Mouse (Mus musculus) CH12.LX (cell line): ENCODE data around the gene Pex12. TPM values are rescaled to one million over a fixed set of nuclear protein-coding genes. Genes with fewer than 3 reads are reported as not detected.

Experiments used
- DNase-seq: peaks from one replicate; pipeline ENCODE4 v3.0.0-alpha.2; 2013; ENCODE audit errors: extremely low read depth
- H3K27ac ChIP-seq: 2 replicates; pipeline ENCODE4 v1.5.1; 2012; ENCODE audit warnings: low read depth, mild to moderate bottlenecking, control low read depth, moderate library complexity; ENCODE audit not compliant: insufficient read depth
- H3K27me3 ChIP-seq: replicated peaks from 2 replicates; pipeline ENCODE3; 2012; ENCODE audit warnings: inconsistent platforms
- H3K36me3 ChIP-seq, 2 experiments: replicated peaks in 1 of 2; 2 replicates each; pipeline versions ENCODE3 to v1.6.1; 2012; ENCODE audit warnings: inconsistent platforms in 1 of 2, low read length in 1 of 2, mild to moderate bottlenecking in 1 of 2, mixed read lengths in 1 of 2, moderate library complexity in 1 of 2; ENCODE audit not compliant: control insufficient read depth in 1 of 2, insufficient read depth in 1 of 2
- H3K4me1 ChIP-seq, 2 experiments: 2 replicates each; pipeline ENCODE4 v1.6.1; 2012; ENCODE audit warnings: inconsistent platforms in 1 of 2, moderate library complexity in 1 of 2; ENCODE audit not compliant: insufficient read depth in 2 of 2, control insufficient read depth in 1 of 2
- H3K4me2 ChIP-seq: 2 replicates; pipeline ENCODE4 v1.6.1; 2012; ENCODE audit warnings: low read depth, mild to moderate bottlenecking, control low read depth; ENCODE audit not compliant: poor library complexity, insufficient read depth, severe bottlenecking
- H3K4me3 ChIP-seq, 3 experiments: fragments of 150-350 bp in 1 of 3; sonication (generic) in 1 of 3; replicated peaks in 1 of 3; 2 replicates each; pipeline versions ENCODE3 to v1.5.1; 2011 to 2012; ENCODE audit warnings: low read depth in 2 of 3, low read length in 2 of 3, mild to moderate bottlenecking in 2 of 3, moderate library complexity in 2 of 3, control low read depth in 1 of 3, improper control_type of control experiment in 1 of 3, inconsistent platforms in 1 of 3, mixed read lengths in 1 of 3; ENCODE audit not compliant: poor library complexity in 1 of 3
- H3K79me2 ChIP-seq: replicated peaks from 2 replicates; pipeline ENCODE4 v1.6.1; 2012; ENCODE audit warnings: mild to moderate bottlenecking, moderate library complexity; ENCODE audit not compliant: control insufficient read depth, poor library complexity, insufficient read depth, severe bottlenecking; ENCODE audit errors: extremely low read depth
- H3K9ac ChIP-seq: 2 replicates; pipeline ENCODE4 v1.6.1; 2012; ENCODE audit warnings: low read depth, mild to moderate bottlenecking, control low read depth, moderate library complexity; ENCODE audit not compliant: insufficient read depth
- H3K9me3 ChIP-seq: replicated peaks from 2 replicates; pipeline ENCODE3; 2012; ENCODE audit warnings: low read length, inconsistent platforms, mixed read lengths
- CHD1 ChIP-seq: IDR thresholded peaks from 2 replicates; pipeline ENCODE4 v1.6.1; 2012; ENCODE audit warnings: low read depth, low read length, improper control_type of control experiment, inconsistent platforms
- CHD2 ChIP-seq: IDR thresholded peaks from 2 replicates; pipeline ENCODE4 v1.6.1; 2011; ENCODE audit warnings: low read length, improper control_type of control experiment
- E2F4 ChIP-seq: IDR thresholded peaks from 2 replicates; pipeline ENCODE4 v1.6.1; 2011; ENCODE audit warnings: low read depth, low read length, improper control_type of control experiment; ENCODE audit not compliant: insufficient replicate concordance
- IRF4 ChIP-seq: IDR thresholded peaks from 2 replicates; pipeline ENCODE4 v1.6.1; 2014; ENCODE audit warnings: low read depth, mild to moderate bottlenecking, inconsistent platforms, low read length, improper control_type of control experiment
- JUN ChIP-seq: IDR thresholded peaks from 2 replicates; pipeline ENCODE4 v1.6.1; 2011; ENCODE audit warnings: low read depth, mild to moderate bottlenecking, low read length, improper control_type of control experiment, moderate library complexity; ENCODE audit not compliant: insufficient read depth
- JUND ChIP-seq: conservative IDR thresholded peaks from 2 replicates; pipeline ENCODE4 v1.6.1; 2011; ENCODE audit warnings: low read depth, low read length, improper control_type of control experiment
- KAT2A ChIP-seq: IDR thresholded peaks from 2 replicates; pipeline ENCODE4 v1.6.1; 2012; ENCODE audit warnings: low read length, improper control_type of control experiment, inconsistent platforms; ENCODE audit not compliant: insufficient replicate concordance
- MAX ChIP-seq: IDR thresholded peaks from 2 replicates; pipeline ENCODE4 v1.6.1; 2011; ENCODE audit warnings: low read length, improper control_type of control experiment
- MEF2A ChIP-seq: IDR thresholded peaks from 2 replicates; pipeline ENCODE4 v1.6.1; 2014; ENCODE audit warnings: low read depth, mild to moderate bottlenecking, inconsistent platforms, low read length, improper control_type of control experiment, borderline replicate concordance
- MXI1 ChIP-seq: IDR thresholded peaks from 2 replicates; pipeline ENCODE4 v1.6.1; 2011; ENCODE audit warnings: mild to moderate bottlenecking, low read depth, low read length, improper control_type of control experiment
- NELFE ChIP-seq: IDR thresholded peaks from 2 replicates; pipeline ENCODE4 v1.6.1; 2011; ENCODE audit warnings: low read depth, low read length, improper control_type of control experiment
- POLR2A ChIP-seq: IDR thresholded peaks from 2 replicates; pipeline ENCODE4 v1.6.1; 2011; ENCODE audit warnings: low read depth, mild to moderate bottlenecking, improper control_type of control experiment, low read length
- RAD21 ChIP-seq: IDR thresholded peaks from 2 replicates; pipeline ENCODE4 v1.6.1; 2011; ENCODE audit warnings: low read depth, mild to moderate bottlenecking, low read length, improper control_type of control experiment, moderate library complexity
- SIN3A ChIP-seq: IDR thresholded peaks from 2 replicates; pipeline ENCODE4 v1.6.1; 2012; ENCODE audit warnings: low read length, improper control_type of control experiment, inconsistent platforms
- TCF12 ChIP-seq: IDR thresholded peaks from 2 replicates; pipeline ENCODE4 v1.6.1; 2014; ENCODE audit warnings: low read depth, mild to moderate bottlenecking, inconsistent platforms, low read length, improper control_type of control experiment
- UBTF ChIP-seq: IDR thresholded peaks from 2 replicates; pipeline ENCODE4 v1.6.1; 2012; ENCODE audit warnings: low read depth, mild to moderate bottlenecking, inconsistent platforms, low read length, improper control_type of control experiment, moderate library complexity
- USF2 ChIP-seq: conservative IDR thresholded peaks from 2 replicates; pipeline ENCODE4 v1.6.1; 2011; ENCODE audit warnings: low read depth, low read length, improper control_type of control experiment
- ZKSCAN1 ChIP-seq: IDR thresholded peaks from 2 replicates; pipeline ENCODE4 v1.6.1; 2012; ENCODE audit warnings: low read depth, inconsistent platforms, low read length, improper control_type of control experiment, borderline replicate concordance
- ZMIZ1 ChIP-seq: IDR thresholded peaks from 2 replicates; pipeline ENCODE4 v1.6.1; 2012; ENCODE audit warnings: low read depth, mild to moderate bottlenecking, inconsistent platforms, low read length, improper control_type of control experiment
- ZNF384 ChIP-seq: IDR thresholded peaks from 2 replicates; pipeline ENCODE4 v1.6.1; 2012; ENCODE audit warnings: low read depth, low read length, improper control_type of control experiment, inconsistent platforms
- dilution Hi-C: fragments of 300-500 bp; cut with MboI; formaldehyde crosslinking; loops from 2 replicates; pipeline ENCODE4 v1.14.3; 2020; ENCODE audit warnings: low sequenced_read_pairs; ENCODE audit not compliant: extremely low pct_unique_long_range_greater_than_20kb, extremely low pct_ligation_motif_present
- in situ Hi-C: fragments of 300-500 bp; cut with MboI; formaldehyde crosslinking; loops from 3 replicates; pipeline ENCODE4 v1.14.3; 2019; ENCODE audit warnings: low sequenced_read_pairs, low pct_ligation_motif_present, low pct_unique_long_range_greater_than_20kb, mixed read lengths
- polyA plus RNA-seq: library from polyadenylated mRNA; unstranded; fragments of >175 nt; gene quantifications from 2 replicates; pipeline ENCODE4 v1.2.1, GENCODE M21; 2012; ENCODE audit warnings: low read depth; ENCODE audit not compliant: insufficient read length
- total RNA-seq, 2 experiments: library from RNA; depleted of rRNA; stranded (reverse); fragments of 300-350 nt in 1 of 2; fragments of >200 nt in 1 of 2; gene quantifications; 2 replicates each; pipeline ENCODE4 v1.2.3; 2012 to 2014

Pex12 gene
- total and polyA plus RNA-seq, 3 experiments = 8.2 to 30.7 (median 9.5) TPM

DNA sequence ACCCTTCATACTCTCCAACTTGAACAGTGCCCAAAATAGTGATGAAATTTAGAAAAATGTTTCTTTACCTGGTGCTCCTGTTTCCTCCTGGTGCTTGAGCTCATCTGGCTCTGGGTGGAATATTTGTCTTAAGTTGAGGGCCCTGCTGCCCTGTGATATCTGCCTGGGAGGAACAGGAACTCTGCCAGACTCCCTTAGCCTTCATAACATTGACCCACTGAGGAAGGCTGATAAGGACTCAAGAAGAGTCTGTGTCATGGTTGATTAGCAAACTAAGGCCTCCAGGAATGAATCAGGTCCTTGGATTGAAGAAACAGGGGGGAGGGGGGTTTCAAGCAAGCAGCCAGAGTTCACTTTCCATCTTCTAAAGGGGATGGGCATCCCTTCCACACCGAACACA, 15.8 kb downstream of the Pex12 start, which contains the start of gene Slfn14:
TSS of gene Slfn14 (minus strand) at position 161 of the 400 bp plus-strand sequence.
- TF ChIP-seq SIN3A (no peak), JUND (no peak), ZNF384 (no peak), KAT2A (no peak), E2F4 (no peak), ZKSCAN1 (no peak)
- H3K36me3 ChIP-seq = no peaks in the 10 kb centered on the region
- no peak within 1 kb of the TSS for H3K4me2 ChIP-seq
- no peak within 1 kb of the TSS for H3K4me3 ChIP-seq
- 0 out of 2 replicates have a peak, but pooled peaks cover 9% of the 10 kb centered on the region for H3K79me2 ChIP-seq
- in situ Hi-C loops (no loop called here), dilution Hi-C loops (no loop called here)
- H3K27ac ChIP-seq = no peak within 1 kb of the TSS
- DNase-seq = no peak
- peaks cover 6% of the 10 kb centered on the region for H3K27me3 ChIP-seq
- H3K9me3 ChIP-seq = no peaks in the 10 kb centered on the region
- H3K9ac ChIP-seq = no peak within 1 kb of the TSS
- H3K4me1 ChIP-seq = peaks cover 2 to 41% of the 10 kb centered on the region in 2 experiments; a peak in 3 of 4 replicates

DNA sequence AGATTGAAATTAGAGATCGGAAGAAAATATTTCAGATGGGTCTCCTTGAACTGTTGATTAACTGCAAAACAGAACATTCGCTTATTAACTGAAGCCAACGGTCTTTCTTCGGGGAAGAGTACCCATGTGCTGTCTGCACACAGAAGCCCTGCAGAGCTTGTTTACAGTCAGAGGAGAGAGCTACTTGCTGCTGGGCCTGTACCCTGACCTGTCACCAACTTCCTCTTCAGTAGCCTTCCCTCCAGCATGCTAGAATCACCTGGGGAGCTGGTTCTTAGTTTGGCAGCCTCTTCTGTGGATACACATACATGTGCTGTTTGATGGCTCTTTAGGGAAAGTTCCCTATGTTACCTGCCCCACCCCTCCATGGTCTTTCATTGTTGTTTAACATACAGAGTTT, 16.8 kb downstream of the Pex12 start:
- no peaks in the 10 kb centered on the region for H3K36me3 ChIP-seq
- no peak overlapping the region for H3K4me3 ChIP-seq
- no peak overlapping the region for H3K9ac ChIP-seq
- no peaks in the 10 kb centered on the region for H3K9me3 ChIP-seq
- peaks cover 6% of the 10 kb centered on the region for H3K27me3 ChIP-seq
- H3K27ac ChIP-seq = no peak overlapping the region
- H3K4me2 ChIP-seq = no peak overlapping the region
- in situ Hi-C loops = no loop called here
- DNase-seq = no peak
- TF ChIP-seq MAX = no peak
- TF ChIP-seq JUND = no peak
- TF ChIP-seq ZMIZ1 = no peak
- TF ChIP-seq MEF2A = no peak
- TF ChIP-seq NELFE = no peak
- TF ChIP-seq IRF4 = no peak
- no peak for TF ChIP-seq RAD21
- TF ChIP-seq TCF12 = no peak
- TF ChIP-seq JUN = no peak
- no peak for TF ChIP-seq UBTF
- TF ChIP-seq CHD1 = no peak
- TF ChIP-seq CHD2 = no peak
- TF ChIP-seq USF2 = no peak
- no peak for TF ChIP-seq POLR2A
- no peak for TF ChIP-seq MXI1
- TF ChIP-seq, all 38 proteins: peak for 0
- H3K79me2 ChIP-seq = 0 out of 2 replicates have a peak, but pooled peaks cover 2% of the 10 kb centered on the region
- H3K4me1 ChIP-seq = peaks cover 2 to 41% of the 10 kb centered on the region in 2 experiments; a peak in 3 of 4 replicates
- dilution Hi-C loops = no loop called here
